Mouse (Mus musculus) activated CD4-positive, CD25-positive, alpha-beta regulatory T cell, adult 4 months (primary cell): ENCODE data around the gene Sorbs1. TPM values are rescaled to one million over a fixed set of nuclear protein-coding genes. Genes with fewer than 3 reads are reported as not detected.
A peak's percentile ranks its signal among the peaks of the same experiment; 100 is the strongest.

Experiments used
- ATAC-seq: one replicate; pipeline ENCODE4 v1.8.0; 2017
- polyA plus RNA-seq, 2 experiments: library from polyadenylated mRNA; unstranded; fragments of 100-300 nt; shearing (Covaris generic); gene quantifications; one replicate each; pipeline ENCODE4 v1.2.1; 2017

Sorbs1 gene
- polyA plus RNA-seq, 2 experiments from 2014 or later, result 14.0 to 15.7 TPM

DNA sequence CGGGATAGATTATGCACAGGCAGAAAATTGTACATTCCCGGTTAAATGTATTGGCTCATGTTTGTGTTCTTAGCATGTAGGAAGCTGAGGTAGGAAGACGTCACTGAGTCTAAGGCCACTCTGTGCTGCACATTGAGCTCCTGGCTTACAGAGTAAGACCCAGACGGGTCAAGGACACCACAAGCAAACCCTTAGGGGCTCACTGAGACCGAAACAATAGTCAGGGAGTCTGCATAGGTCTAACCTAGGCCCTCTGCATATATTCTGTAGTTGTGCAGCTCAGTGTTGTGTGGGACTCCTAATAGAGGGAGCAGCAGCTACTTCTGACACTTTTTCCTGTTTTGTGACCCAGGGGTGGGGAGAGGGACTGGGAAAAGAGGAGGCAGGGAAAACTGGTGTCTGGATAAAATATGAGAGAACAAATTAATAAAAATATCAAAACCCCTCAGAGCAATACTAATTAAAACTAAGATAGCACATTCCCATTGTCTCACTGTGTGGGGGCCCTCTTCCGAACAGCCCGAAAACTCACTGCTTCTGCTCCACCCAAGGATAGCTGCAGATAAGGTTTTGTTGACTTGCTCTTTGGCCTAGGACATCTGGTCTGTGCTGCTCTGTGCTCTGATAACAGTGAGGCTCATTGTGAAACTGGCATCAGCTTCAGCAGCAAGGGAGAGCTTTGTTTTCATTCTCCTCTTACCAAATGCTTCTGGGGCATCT, 216.3 kb downstream of the Sorbs1 start:
- ATAC-seq, result no peak

DNA sequence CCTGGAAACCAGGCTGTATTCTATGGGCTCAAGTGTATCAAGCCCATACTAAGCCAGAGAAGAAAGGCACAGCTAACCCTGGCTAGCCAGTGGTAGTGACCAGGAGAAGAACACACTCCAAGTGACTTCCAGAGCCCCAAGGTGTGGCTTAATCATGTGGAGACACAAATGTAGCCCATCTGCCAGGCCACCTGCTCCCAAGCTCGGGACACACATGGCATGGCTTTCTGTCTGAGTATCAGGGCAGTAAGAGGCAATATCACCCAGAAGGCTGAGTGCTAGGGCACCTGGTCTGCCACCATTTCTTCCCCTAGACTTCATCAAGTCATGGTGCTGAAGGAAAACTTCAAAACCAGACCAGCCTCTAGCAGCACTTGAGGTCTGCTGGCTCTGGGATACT, 219.3 kb downstream of the Sorbs1 start:
- no peak for ATAC-seq

- ATAC-seq, result no peak
Observed at GRCm38 (mm10) chr19:40293791-40294190, 219.8 kb downstream of the Sorbs1 start.

- no peak for ATAC-seq
Observed at GRCm38 (mm10) chr19:40290099-40290724, 223.4 kb downstream of the Sorbs1 start.

- no peak for ATAC-seq
Observed at GRCm38 (mm10) chr19:40288415-40288814, 225.2 kb downstream of the Sorbs1 start.

GRCm38 (mm10) chr19:40284704-40285103, 228.9 kb downstream of the Sorbs1 start:
- ATAC-seq, result no peak

DNA sequence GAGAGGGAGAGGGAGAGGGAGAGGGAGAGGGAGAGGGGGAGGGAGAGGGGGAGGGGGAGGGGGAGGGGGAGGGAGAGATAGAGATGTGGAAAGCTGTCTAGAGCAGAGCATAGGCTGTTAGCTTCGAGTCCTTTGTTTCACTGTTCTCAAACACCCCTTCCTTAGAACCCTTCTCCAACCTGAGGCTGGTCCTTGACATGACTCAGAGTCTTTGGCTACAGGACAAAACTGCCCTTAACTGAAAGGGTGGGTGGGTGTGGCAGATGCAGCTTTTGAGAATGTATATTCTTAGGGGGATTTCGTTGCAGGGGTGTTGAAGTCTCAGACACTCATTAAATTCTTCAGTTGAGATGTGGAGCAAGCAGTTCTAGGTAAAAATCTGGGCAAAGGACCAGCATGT, 230.2 kb downstream of the Sorbs1 start:
- no peak for ATAC-seq

DNA sequence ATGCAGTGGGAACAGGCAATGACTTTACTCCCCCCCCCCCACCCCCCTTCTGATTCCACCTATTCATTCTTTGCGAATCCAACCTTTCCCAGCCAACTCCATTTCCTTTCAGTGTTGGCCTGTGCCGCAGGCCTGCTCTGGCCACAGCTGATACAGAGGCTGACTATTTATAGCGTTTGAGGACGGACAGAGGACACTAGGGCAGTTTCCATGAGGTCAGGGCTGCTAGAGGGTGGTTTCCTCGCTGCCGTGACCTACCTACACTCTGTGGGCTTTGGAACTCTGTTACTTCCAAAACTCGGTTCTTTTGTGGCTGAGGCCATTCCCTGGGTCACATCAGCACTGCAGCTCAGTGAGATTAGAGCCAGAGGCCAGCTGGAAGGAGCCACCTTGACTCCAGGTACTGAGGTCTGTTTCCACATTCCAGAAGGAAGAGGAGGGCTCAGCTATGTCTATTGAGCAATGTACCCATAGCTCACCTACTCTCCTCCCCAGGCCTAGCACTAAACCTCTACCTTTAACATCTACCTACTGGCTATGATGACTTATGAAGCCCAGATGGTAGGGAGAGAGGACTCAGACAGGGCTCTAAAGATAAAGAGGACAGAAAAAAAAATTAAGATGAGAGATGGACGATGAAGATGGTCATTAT, 235.1 kb downstream of the Sorbs1 start:
- ATAC-seq, result no peak

- ATAC-seq, result no peak
Observed at GRCm38 (mm10) chr19:40277494-40277893, 236.1 kb downstream of the Sorbs1 start.

GRCm38 (mm10) chr19:40275401-40276188, 238.0 kb downstream of the Sorbs1 start:
- no peak for ATAC-seq

DNA sequence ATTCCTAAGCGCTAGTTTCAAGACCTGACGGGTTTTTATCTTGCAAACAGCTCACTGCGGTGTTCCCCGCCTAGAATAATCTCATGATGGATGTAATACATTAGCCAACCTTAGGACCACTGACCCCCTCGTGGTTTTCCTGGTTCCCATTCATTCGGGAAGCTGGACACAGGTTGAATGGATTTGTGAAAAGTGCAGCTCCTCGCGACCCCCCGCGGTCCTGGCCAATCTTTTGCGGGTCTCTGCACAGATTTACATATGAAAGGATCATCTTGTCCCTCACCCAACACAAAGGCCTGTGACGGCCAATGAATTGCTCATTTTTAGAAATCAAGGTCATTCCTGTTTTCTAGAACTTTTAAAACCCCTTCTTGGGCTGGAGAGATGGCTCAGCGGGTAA, 240.9 kb downstream of the Sorbs1 start:
- ATAC-seq, result no peak

DNA sequence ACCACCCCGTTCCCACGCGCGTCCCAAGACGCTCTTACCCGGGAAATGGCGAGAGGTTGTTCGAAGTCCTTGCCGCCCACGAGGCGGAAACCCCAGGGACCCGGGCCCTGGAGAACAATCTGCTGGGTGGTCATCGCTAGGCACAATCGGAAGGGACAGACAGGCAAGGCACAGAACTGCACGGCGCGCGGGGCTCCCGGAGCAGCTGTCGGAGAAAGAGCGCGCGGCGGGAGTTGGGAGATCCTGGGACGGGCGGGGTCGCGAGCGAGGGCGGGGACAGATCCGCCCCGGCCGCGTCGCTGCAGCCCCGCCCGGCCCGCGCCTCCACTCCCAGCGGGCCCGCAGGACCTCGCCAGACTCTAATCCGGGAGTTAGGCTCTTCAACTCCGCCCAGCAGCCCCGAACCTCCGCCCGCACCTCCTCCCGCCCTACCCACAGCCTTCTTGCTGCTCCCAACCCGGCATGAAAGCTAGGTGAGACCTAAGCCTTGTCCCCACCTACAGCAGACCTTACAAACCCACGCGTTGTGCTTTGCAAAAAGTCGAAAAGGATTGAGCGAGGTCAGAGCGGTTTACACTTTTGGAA, 242.2 kb downstream of the Sorbs1 start, which contains the start of gene Pdlim1:
Gene Pdlim1, minus strand, starts transcription at position 535 of the 585 bp plus-strand sequence.
- ATAC-seq, result peak; percentile 38

GRCm38 (mm10) chr19:40270351-40271307, 242.9 kb downstream of the Sorbs1 start:
- ATAC-seq, result peak; percentile 30

- no peak for ATAC-seq
Observed at GRCm38 (mm10) chr19:40269526-40269925, 244.1 kb downstream of the Sorbs1 start.

DNA sequence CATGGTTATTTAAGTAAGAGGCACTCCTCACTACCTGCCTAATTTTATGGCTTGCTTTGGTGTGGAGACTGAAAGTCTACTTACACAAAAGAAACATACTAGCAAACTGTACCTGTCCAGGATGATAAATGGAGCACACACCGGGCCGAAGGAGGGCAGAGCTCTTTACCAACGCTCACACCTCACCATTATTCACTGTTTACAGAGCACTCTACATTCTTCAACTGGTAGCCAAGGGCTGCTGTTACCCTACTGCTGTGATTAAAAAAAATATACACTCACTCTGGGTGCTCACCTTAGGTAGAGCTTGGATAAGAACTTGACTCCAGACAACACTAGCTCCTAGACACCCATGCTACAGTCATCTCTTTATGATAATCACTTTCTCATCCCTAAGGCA, 245.1 kb downstream of the Sorbs1 start:
- no peak for ATAC-seq

- ATAC-seq, result peak; percentile 52
Observed at GRCm38 (mm10) chr19:40267380-40267779, 246.2 kb downstream of the Sorbs1 start.

DNA sequence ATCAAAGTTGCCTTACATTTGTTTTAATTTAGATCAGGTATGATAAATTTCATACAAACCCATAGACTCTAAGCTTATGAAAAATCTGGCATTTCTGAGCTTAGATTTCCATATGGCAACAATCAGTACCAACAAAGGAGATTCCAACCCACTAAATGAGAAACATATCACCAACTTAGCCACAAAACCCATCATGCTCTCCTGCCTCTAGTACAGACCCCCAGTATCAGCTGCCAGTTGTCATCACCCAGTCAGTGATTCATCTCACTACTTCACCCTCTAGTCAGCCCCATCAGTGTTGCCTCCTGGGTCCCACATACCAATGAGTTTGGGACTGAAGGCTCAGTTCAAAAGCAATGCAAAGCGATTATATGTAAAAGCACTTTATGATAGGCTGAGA, 254.1 kb downstream of the Sorbs1 start:
- ATAC-seq, result no peak

DNA sequence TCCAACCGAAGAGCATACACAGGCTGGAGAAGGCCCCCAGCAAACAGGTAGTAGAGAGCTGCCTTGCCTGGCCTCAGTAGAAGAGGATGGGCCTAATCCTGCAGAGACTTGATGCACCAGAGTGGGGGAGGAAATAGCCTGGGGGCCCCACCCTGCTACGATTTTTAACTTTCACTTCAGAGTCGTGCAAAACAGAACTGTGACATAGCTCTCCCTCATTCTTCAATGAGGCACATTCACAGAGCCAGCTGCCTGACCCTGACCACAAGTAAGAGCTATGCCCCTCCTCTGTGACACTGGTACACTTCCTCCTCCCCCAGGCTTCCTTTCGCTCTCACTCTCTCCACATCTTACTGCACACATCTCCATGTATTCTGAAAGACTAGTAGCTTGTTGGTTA, 256.2 kb downstream of the Sorbs1 start:
- ATAC-seq, result peak; percentile 98

- ATAC-seq, result peak; percentile 14
Observed at GRCm38 (mm10) chr19:40256376-40257050, 257.1 kb downstream of the Sorbs1 start.

DNA sequence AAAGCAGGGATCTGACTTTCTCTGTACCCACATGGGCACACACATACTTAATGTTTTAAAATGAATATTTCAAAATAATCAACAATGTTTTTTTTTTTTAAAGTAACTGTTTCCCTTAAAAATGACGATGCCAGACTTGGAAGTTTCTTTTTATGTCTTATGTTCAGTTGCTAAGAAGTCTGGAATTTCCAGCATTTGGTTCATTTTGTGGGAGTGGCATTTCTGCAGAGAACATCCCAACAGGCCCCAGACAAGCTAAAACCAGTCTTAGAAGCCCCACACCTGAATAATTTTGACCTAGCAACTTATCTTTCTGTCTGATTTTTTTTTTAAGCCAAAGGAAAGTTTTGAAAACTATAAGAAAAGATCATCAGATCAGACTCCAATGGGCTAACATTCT, 258.0 kb downstream of the Sorbs1 start:
- ATAC-seq, result no peak

- no peak for ATAC-seq
Observed at GRCm38 (mm10) chr19:40254741-40255140, 258.8 kb downstream of the Sorbs1 start.
